Mouse (Mus musculus) mouse embryonic stem cell (cell line): ENCODE measurements around the gene Rdh16f2.
"Not testable (repeated sequence)": the region's sequence is repeated elsewhere in the genome, so short reads cannot be mapped to it uniquely, and the experiment has no call there.

Experiments
- in situ Hi-C, 2 experiments: fragments of 300-500 bp; cut with MboI; formaldehyde crosslinking; loops; 1 replicate in 1 of 2; 3 replicates in 1 of 2; pipeline ENCODE4 v1.14.3; 2019 to 2020; ENCODE audit warnings: low sequenced_read_pairs in 2 of 2, low pct_unique_long_range_greater_than_20kb in 1 of 2, mixed read lengths in 1 of 2; ENCODE audit not compliant: unreplicated experiment in 1 of 2

The Rdh16f2 gene

DNA sequence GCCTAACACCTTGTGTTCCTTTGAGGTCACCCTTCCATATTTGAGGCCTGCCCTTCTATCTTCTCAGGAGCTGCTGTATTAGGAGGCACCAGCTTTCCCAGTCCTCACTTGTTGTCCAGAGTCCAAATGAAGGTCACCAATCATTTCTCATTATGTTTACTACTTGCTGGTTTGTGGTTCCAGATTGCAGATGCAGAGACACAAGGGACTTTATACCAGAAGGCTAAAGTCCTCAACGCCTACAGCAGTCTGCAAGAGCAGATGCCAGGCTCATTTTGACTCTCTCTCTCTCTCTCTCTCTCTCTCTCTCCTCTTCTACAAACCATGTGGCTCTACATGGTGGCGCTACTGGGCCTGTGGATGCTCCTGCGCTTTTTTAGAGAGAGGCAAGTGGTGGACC, at the start of gene Rdh16f2:
Gene Rdh16f2 (plus strand): TSS at position 243 of the 400 bp plus-strand sequence.
- in situ Hi-C loops, result no loop called here

DNA sequence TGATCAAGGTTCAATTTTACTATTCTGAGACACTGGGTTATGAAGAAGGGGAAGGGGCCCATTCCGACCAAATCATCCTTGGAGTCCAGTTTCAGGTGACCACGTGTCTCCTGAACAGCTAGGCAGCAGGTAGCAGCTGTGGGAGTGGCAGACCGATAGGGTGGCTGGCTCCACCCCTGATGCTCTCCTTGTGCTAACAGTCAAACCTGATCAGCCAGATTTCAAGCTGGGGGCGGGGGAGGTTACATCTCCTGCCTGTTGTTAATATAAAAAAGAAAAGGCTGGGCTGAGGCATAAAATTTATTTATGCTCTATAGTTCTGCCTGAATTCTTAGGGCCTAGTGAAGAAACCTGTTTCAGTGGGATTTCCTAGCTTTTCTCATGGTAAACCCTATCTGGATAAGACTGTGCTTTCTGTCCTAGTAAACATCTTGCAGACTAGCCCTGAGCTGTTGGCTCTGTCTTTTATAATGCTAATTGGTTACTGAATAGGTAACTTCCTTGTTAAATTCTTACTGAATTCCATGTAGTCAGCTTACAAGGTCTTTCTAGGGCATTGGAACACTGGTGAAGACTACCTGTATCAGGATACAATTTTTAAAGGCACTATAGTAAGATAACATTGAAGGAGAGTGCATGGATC, 48.9 kb upstream of the Rdh16f2 start:
- in situ Hi-C loops, result not testable (repeated sequence)

DNA sequence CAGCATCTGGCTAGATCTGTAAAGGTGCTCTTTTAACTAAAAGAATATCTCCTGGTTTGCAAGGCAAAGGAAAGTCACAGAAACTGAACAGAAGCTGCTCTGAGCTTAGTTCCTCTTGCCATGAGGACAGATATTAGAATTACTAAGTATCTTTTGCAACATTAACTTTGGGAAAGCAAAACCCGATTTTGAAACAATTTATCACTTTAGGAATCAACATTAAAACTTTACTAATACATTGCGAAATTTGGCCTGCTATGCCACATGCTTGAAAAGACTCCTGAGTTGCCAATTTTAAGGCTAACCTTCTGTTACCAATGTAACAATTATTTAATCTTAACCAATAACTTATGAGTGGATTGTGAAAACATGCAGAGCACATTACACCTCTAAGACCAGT, 44.5 kb upstream of the Rdh16f2 start:
- in situ Hi-C loops, result not testable (repeated sequence)

DNA sequence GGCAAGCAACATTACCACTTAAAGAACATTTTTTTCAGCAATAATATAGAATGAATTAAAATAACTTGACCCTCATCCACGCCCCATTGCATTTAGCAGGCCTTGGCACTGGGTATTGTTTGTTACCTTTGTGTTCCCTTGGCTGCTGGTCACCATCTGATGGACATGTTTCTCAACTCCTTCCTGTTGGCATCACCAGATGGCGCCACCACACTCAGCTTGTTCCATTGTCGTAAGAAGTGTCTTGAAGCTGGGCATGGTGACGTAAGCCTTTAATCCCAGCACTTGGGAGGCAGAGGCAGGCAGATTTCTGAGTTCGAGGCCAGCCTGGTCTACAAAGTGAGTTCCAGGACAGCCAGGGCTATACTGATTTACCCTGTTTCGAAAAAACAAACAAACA, 40.9 kb upstream of the Rdh16f2 start:
- in situ Hi-C loops, result no loop called here

DNA sequence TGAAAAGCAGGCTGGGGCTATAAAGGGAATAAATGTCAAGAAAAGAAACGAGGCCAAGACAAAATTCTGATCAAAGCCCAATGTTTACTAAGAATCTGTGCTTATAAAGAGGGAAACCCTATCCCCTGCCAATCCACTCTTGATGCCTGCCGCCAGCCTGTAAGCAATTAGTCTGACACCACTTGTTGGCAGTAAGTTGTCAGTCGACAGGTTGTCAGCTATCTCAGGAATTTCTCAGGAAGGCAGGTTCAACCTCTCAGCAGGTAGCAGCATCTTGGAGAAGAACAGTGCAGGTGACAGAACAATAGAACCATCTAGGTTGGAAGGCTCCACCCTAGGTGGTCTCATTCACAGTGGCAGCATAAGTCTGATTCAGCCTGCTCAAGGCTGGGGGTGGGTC, 37.2 kb upstream of the Rdh16f2 start:
- in situ Hi-C loops, result no loop called here

DNA sequence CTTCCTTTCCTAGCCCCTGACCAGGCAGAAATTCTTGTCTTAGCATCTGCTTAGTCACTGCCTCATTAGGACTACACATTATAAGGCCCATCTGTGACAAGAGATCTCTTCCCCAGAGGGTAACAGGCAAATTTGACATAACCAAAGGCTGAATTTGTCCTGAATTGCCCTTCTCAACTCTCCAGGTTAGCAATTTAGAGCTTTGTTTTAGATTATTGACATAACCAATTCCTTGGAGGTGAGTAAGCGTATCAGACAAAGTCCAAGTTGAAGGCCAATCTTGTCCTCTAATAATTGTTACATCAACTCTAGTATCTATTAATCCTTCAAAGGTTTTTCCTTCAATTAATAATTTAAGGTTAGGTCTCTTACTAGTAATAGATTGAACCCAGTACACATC, 32.1 kb upstream of the Rdh16f2 start:
- in situ Hi-C loops, result not testable (repeated sequence)

DNA sequence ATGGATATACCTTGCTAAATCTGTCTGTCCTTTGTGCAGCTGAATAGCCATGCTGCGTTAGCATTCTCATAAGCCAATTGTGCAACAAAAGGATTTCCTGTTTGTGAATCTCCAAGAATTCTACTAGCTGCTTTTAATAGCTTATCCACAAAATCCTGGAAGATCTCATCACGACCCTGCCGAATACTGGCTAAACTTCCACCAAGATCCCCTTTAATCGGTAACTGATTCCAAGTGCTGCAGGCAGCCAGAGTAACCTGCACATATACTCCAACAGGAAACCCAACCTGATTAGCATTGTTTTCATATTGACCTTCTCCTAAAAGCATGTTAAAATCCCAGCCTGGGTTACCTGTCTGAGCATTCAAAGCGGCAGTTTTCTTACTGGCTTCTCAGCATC, 31.0 kb upstream of the Rdh16f2 start:
- in situ Hi-C loops, result no loop called here

DNA sequence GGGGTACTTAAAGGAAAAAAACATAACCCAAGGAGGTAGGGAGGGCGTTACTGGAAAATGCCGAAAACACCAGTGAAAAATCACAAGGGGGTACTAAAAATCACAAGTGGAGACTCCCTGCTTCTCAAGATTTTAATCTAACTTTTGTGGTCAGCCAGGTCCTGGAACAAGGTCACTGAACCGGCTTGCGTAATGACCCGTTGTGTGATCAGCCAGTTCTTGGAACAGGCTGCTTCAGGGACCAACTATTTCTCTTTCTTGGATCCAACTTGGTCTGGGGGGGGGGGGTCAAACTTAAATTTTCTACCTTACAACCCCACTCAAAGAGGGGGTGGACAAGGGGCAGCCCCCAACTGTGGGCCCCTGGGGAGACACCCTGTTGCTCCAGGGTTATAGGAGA, 28.5 kb upstream of the Rdh16f2 start:
- in situ Hi-C loops, result not testable (repeated sequence)

DNA sequence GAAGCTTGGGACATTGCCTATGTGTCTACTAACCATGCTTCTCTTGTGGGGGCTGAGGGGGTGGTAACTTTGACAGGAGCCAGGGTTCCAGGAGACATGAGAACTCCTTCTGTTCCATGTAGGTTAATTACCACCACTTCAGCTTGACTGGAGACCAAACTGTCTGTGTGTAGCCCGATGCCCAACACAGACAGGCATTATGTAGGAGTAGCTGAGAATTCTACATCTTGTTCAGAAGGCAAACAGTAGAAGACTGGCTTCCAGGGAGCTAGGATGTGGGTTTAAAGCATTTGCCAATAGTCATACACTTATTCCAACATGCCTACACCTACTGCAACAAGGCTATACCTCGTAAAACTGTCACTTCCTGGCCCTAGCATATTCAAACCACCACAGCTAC, 27.7 kb upstream of the Rdh16f2 start:
- in situ Hi-C loops, result no loop called here

DNA sequence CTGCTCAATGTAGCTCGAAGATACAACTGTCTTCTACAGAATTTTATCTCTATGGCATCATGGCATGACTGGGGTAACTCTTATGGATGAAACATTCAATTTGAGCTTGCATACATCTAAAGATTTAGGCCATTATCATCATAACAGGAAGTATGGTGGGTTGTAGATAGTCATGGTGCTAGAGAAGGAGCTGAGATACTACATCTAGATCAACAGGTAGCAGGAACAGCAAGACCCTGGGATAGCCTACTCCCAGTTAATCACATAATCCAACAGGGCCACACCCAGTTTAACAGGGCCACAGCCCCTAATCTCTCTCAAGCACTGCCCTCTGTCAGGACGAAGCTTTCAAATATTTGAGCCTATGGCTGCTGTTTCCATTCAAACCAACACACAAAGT, 25.5 kb upstream of the Rdh16f2 start:
- in situ Hi-C loops, result no loop called here

DNA sequence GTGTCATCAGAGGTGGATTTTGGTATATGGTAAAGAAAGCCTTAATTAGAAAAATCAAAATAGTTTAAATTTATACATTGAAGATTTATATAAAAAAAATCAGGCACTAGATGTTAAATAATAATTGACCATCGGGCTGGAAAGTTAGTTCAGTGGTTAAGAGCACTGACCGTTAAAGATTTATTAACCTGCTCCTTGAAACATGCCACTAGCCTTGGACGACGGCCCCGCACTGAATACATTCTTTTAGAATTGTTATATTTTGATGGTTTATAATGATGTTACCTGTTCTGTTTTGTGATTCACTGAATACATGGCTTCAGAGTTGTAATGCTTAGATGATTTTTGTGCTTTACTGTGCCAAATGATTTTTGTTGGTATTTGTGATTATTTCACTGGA, 20.3 kb upstream of the Rdh16f2 start:
- in situ Hi-C loops, result not testable (repeated sequence)

DNA sequence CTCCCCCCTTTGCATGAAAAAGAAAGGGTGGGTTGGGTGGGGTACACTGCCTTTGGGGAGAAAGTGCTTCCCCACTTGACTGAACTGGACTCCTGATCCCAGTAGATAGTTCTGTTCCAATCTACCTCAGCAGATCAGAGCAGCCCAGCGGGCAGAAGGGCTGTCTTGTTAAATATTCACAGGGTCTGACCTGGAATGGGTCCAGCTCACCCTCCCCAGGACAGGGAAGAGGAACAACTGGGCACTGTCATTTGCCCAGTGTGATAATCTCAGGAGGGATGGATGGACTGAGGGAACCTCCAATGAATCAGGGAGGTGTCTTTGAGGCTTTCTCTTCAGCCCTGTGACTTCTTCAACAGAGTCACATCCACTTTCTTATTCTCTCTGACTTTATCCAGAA, 18.2 kb upstream of the Rdh16f2 start:
- in situ Hi-C loops, result no loop called here

DNA sequence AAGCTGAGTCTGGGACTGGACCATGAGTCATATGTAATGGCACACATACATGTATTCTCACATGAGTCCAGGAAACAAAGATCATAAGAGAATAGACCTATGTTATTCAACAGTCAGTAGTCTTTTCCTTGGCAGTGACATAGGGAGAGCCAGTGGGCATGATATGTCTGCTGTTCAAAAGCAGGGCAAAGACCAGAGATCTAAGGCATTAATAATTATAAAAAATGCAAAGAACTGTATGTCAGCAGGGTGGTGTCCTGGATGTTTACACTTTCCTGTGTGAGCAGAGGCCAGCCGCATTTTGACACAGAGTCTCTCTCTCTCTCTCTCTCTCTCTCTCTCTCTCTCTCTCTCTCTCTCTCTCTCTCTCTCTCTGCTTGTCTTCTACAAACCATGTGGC, 16.6 kb upstream of the Rdh16f2 start, which contains the start of gene Rdh19:
Gene Rdh19 (plus strand): TSS at position 301 of the 400 bp plus-strand sequence.
- in situ Hi-C loops, result no loop called here

DNA sequence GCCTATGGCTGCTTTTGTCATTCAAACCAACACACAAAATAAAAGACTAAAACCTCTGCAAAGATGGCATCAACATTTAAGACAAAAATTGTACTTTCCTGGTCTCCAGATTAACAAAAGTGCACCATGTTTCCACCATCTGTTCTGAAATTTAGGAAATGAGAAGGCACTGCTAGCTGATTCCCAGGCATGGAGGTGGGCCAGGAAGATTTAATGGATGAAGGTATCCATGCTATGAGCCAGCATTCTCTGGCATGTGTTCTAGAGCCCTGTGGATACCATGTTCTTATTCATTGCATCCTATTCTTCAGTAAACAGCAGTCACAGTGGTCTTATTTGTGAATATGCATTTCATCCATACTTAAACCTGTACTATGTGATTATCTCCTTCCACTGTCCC, 9.9 kb upstream of the Rdh16f2 start:
- in situ Hi-C loops, result no loop called here

DNA sequence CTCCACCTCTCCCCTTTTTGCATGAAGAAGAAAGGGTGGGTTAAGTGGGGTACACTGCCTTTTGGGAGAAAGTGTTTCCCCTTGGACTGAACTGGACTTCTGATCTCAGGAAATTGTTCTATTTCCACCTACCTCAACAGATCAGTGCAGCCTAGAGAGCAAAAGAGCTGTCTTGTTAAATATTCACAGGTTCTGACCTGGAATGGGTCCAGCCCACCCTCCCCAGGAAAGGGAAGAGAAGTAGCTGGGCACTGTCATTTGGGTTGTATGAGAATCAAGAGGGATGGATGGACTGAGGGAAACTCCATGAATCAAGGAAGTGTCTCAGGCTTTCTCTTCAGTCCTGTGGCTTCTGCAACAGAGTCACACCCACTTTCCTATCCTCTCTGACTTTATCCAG, 1.3 kb upstream of the Rdh16f2 start:
- in situ Hi-C loops, result no loop called here

DNA sequence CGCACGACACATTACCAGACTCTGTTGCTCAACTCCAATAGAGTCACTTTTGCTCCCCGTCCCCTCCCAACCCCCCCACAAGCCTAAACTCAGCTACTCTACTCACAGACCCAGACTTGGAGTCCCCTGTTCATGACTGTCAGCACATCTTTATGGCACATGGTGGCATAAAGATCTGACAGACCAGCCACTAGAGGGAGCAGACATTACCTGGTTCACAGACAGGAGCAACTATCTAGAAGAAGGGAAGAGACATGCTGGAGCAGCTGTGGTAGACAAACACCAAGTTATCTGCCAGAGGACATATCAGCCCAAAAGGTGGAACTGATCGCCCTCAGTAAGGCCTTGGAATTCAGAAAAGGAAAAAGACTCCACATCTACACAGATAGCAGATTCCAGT, 6.2 kb downstream of the Rdh16f2 start:
- in situ Hi-C loops, result no loop called here

DNA sequence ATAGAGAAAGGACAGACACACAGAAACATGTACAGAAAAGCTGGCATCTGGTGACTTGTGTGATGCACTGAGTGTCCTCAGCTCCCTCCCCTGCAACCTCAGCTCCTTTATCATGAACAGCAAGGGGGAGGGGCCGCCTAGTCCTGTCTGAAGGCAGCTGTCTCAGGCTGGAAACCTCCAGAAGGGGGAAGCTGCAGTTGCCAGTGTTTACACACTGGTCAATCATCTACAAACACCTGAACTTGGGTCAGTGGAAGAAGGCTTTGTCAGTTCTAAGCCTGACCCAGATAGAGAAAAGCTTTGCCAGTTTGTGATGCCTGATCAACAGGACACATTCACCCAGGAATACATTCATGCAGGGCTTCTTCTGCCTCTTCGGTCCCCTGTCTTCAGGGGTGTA, 11.4 kb downstream of the Rdh16f2 start:
- in situ Hi-C loops, result no loop called here

DNA sequence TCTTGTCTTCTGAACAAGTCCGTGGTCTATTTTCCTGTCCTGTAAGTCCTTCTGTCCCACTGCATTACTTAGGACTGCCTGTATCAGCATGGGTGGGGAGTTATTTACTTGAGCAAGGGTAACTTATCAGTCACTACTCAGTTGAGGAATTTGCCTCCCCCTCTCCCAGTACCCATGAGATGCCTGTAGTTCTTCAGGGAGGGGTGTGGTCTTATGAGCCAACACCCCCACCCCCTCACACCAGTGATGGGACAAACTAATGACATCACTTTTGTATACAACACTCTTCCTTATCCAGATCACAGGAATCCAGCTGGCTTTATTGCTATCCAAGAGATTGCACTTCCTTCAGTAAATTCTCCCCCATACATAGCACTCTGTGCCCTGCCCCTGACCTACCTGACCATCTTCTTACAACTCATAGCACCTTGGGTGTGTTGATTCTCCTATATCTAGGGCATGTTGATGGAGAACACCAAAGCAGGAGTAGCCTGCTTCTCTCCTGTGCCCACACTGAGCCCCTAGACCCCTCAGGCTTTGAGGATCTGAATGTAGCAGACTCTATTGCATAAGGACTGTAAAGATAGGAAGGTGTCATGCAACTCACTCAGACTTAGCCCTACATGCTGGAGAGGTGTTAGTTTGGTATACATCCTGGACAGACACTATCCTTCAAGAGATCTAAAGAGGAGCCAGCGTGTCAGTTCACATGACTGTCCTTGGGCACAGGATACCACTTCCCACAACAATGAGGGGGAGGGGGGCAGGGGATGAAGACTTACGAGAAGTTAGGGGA, 12.2 kb downstream of the Rdh16f2 start:
- in situ Hi-C loops, result no loop called here

DNA sequence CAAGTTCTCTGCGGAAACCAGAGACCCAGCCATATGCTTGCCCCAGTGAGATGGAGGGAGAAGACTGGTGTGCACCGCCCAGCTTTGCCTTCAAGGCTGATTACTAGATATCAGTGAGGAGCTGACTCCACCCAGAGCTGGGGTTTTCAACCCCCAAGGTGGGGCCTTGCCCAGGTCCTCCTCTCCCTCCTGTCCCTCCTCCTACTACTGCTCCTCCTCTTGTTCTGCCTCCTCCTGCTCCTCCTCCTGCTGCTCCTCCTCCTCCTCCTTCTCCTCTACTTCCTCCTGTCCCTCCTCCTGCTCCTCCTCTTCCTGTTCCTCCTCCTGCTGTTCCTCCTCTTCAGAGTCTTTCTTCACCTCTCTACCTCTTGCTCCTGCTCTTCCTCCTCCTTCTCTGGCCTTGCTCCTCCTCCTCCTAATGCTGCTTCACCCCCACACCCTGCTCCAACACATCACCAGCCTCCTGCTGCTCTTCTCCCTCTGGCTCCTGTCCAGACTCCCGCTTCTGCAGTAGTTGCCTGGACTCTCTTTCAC, 12.9 kb downstream of the Rdh16f2 start:
- in situ Hi-C loops, result no loop called here

DNA sequence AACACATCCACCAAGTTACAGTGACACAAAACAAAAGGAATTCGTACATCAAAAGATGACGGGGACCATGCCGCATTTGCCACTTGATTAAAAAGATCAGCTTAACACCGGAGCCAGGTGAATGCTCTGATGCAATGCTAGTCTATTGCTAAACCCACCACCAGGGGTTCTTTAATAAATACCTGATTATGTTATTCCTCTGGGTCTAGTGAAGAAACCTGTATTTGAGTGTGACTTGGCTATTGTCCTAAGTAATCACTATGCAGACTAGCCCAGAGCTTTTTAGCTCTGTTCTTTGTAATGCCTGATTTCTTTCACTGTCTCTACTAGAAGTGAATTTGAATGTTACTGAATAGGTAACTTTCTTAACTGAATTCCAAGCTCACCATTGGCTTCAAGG, 14.8 kb downstream of the Rdh16f2 start:
- in situ Hi-C loops, result no loop called here
